17 mouse cellular contexts compared by ENCODE assay signal in the genomic region with DNA sequence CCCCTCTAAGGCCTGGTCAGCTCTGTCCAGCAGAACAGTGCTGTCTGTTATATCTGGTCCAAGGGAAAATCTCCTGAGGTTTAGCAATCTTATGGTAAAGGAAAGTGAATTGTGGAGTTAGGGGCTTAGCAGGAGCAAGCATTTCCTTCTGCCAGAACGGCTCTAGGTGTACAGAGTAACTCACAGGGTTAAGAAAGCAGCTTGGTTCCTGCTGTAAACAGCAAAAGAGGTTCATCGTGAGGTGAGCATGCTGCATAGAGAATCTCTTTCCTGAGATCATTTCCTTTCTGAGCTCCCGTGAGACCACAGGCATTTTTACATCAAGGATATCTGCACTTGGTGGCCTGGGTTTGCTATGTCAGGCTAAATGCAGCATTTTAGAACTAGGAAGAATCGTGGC. TPM values are rescaled to one million over a fixed set of nuclear protein-coding genes. Genes with fewer than 3 reads are reported as not detected.
DNase-seq lines count a peak whose midpoint lies in the region; ATAC-seq and TF ChIP-seq lines count a peak whose summit lies in the region.
"Had no signal": no experiment of that assay in that cellular context is flagged by ENCODE, and none has a peak within 500 bp of the region (broad histone marks: within the 10 kb centered on the region; RNA-seq: fewer than 3 reads in every experiment).

No protein-coding gene starts in this region.

- no peak overlapping the region for H3K27ac ChIP-seq in forebrain, embryonic 11.5 days (ENCODE audit: low read depth, low read length)
- H3K27ac ChIP-seq in forebrain, postnatal 0 days (ENCODE audit: low read depth, low read length) = no peak overlapping the region
- peak overlapping the region; percentile 87 for H3K27ac ChIP-seq in kidney, adult 2 months (ENCODE audit: insufficient read depth, low read depth, low read length)
- peak overlapping the region; percentile 78 for H3K27ac ChIP-seq in brown adipose tissue, adult 24 weeks (replicated peaks; ENCODE audit: low read depth, low read length)
- H3K27ac ChIP-seq in limb, embryonic 14.5 days (replicated peaks; ENCODE audit: low read depth, low read length) = no peak overlapping the region
- H3K27ac ChIP-seq in hindbrain, embryonic 10.5 days = no peak overlapping the region
- H3K27ac ChIP-seq: forebrain, embryonic 10.5 days; layer of hippocampus, adult 2 months; liver, embryonic 12.5 days; midbrain, embryonic 12.5 days had no signal

- 82% methylated on average over 4 of the region's 4 CpGs for WGBS in forebrain, embryonic 11.5 days
- 79% methylated on average over 4 of the region's 4 CpGs for WGBS in forebrain, postnatal 0 days
- WGBS in kidney, adult 2 months = 53% methylated on average over 4 of the region's 4 CpGs
- WGBS in limb, embryonic 14.5 days = 70% methylated on average over 4 of the region's 4 CpGs
- WGBS in hindbrain, embryonic 10.5 days = 82% methylated on average over 4 of the region's 4 CpGs

- no peaks in the 10 kb centered on the region for H3K4me1 ChIP-seq in forebrain, embryonic 11.5 days (replicated peaks; ENCODE audit: control insufficient read depth, insufficient read depth, low read length)
- no peaks in the 10 kb centered on the region for H3K4me1 ChIP-seq in forebrain, postnatal 0 days (ENCODE audit: insufficient read depth)
- H3K4me1 ChIP-seq in kidney, adult 2 months (ENCODE audit: control insufficient read depth, insufficient read depth, low read length) = peaks cover 18% of the 10 kb centered on the region
- H3K4me1 ChIP-seq in brown adipose tissue, adult 24 weeks (ENCODE audit: control insufficient read depth, insufficient read depth, insufficient read length, low read length) = peaks cover 21% of the 10 kb centered on the region
- no peaks in the 10 kb centered on the region for H3K4me1 ChIP-seq in limb, embryonic 14.5 days (ENCODE audit: control insufficient read depth, insufficient read depth, low read length)
- H3K4me1 ChIP-seq in hindbrain, embryonic 10.5 days (replicated peaks) = peaks cover 6% of the 10 kb centered on the region; the same call in 1 of the 2 replicates
- H3K4me1 ChIP-seq: forebrain, embryonic 10.5 days; midbrain, embryonic 12.5 days had no signal

- H3K9ac ChIP-seq in forebrain, embryonic 11.5 days (ENCODE audit: low read length) = no peak overlapping the region
- H3K9ac ChIP-seq in forebrain, postnatal 0 days = no peak overlapping the region
- H3K9ac ChIP-seq in limb, embryonic 14.5 days (ENCODE audit: low read depth, low read length, severe bottlenecking) = no peak overlapping the region
- H3K9ac ChIP-seq: kidney, embryonic 15.5 days; liver, embryonic 12.5 days; midbrain, embryonic 12.5 days had no signal

- no peaks in the 10 kb centered on the region for H3K36me3 ChIP-seq in forebrain, embryonic 11.5 days (ENCODE audit: control insufficient read depth, insufficient read depth, low read length)
- peaks cover 26% of the 10 kb centered on the region for H3K36me3 ChIP-seq in forebrain, postnatal 0 days (ENCODE audit: insufficient read depth)
- no peaks in the 10 kb centered on the region; the same call in 1 of the 2 replicates for H3K36me3 ChIP-seq in kidney, adult 2 months (ENCODE audit: control insufficient read depth, insufficient read depth, low read length)
- peaks cover 33% of the 10 kb centered on the region for H3K36me3 ChIP-seq in limb, embryonic 14.5 days (ENCODE audit: control insufficient read depth, insufficient read depth, low read length)
- peaks cover 33% of the 10 kb centered on the region for H3K36me3 ChIP-seq in hindbrain, embryonic 10.5 days

- no peak overlapping the region for H3K4me3 ChIP-seq in forebrain, embryonic 11.5 days (ENCODE audit: low read depth, low read length)
- H3K4me3 ChIP-seq in forebrain, postnatal 0 days (ENCODE audit: low read depth, low read length) = no peak overlapping the region
- no peak overlapping the region for H3K4me3 ChIP-seq in kidney, adult 2 months (ENCODE audit: insufficient read depth, low read depth, low read length)
- no peak overlapping the region for H3K4me3 ChIP-seq in brown adipose tissue, adult 24 weeks (ENCODE audit: insufficient read depth, low read depth, low read length)
- H3K4me3 ChIP-seq in limb, embryonic 14.5 days (replicated peaks; ENCODE audit: low read length) = no peak overlapping the region
- no peak overlapping the region for H3K4me3 ChIP-seq in hindbrain, embryonic 10.5 days
- H3K4me3 ChIP-seq: forebrain, embryonic 10.5 days; kidney, embryonic 15.5 days; layer of hippocampus, adult 2 months; liver, embryonic 12.5 days; midbrain, embryonic 12.5 days had no signal

- H3K27me3 ChIP-seq in forebrain, embryonic 11.5 days (ENCODE audit: control insufficient read depth, insufficient read depth, low read length) = no peaks in the 10 kb centered on the region
- H3K27me3 ChIP-seq in forebrain, postnatal 0 days (ENCODE audit: insufficient read depth, low read length) = no peaks in the 10 kb centered on the region
- H3K27me3 ChIP-seq in kidney, adult 2 months (replicated peaks; ENCODE audit: control insufficient read depth, insufficient read depth, low read length) = no peaks in the 10 kb centered on the region
- H3K27me3 ChIP-seq in limb, embryonic 14.5 days (ENCODE audit: control insufficient read depth, insufficient read depth, low read length) = no peaks in the 10 kb centered on the region
- H3K27me3 ChIP-seq in hindbrain, embryonic 10.5 days (ENCODE audit: insufficient read depth, poor library complexity, severe bottlenecking) = no peaks in the 10 kb centered on the region
- H3K27me3 ChIP-seq: kidney, embryonic 15.5 days; liver, embryonic 12.5 days; midbrain, embryonic 12.5 days had no signal

- no peak overlapping the region for H3K4me2 ChIP-seq in forebrain, embryonic 11.5 days (ENCODE audit: low read depth, low read length, severe bottlenecking)
- no peak overlapping the region for H3K4me2 ChIP-seq in forebrain, postnatal 0 days (ENCODE audit: low read depth)
- no peak overlapping the region for H3K4me2 ChIP-seq in limb, embryonic 14.5 days (replicated peaks; ENCODE audit: low read depth, low read length, severe bottlenecking)
- H3K4me2 ChIP-seq: kidney, embryonic 15.5 days; liver, embryonic 12.5 days; midbrain, embryonic 12.5 days had no signal

- TF ChIP-seq POLR2A in kidney, adult 2 months (IDR thresholded peaks at IDR 0.05; ENCODE audit: low read depth, low read length) = no peak
- TF ChIP-seq POLR2A in limb, embryonic 14.5 days (IDR thresholded peaks at IDR 0.05; ENCODE audit: borderline replicate concordance, extremely low read depth, insufficient read depth, insufficient read length) = no peak

- peak; percentile 10 for DNase-seq in forebrain, embryonic 11.5 days (ENCODE audit: low spot score)
- no peak for DNase-seq in forebrain, postnatal 0 days
- DNase-seq in kidney, adult 2 months = peak; percentile 27
- no peak for DNase-seq in kidney, adult 9 months
- no peak for DNase-seq in limb, embryonic 14.5 days (ENCODE audit: low spot score)
- DNase-seq in adrenal gland, postnatal 4 days (ENCODE audit: low spot score in 2 of 2) = no peak
- DNase-seq in hindbrain, embryonic 10.5 days (ENCODE audit: low spot score) = no peak
- DNase-seq: adrenal gland, adult 8-10 months; cerebellum, postnatal 14 days; lung, postnatal 10 days; right cerebral cortex, postnatal 14 days had no signal

- no peak for ATAC-seq in forebrain, embryonic 11.5 days (replicated peaks; ENCODE audit: low FRiP score)
- ATAC-seq in forebrain, postnatal 0 days = no peak
- ATAC-seq in limb, embryonic 14.5 days (ENCODE audit: low FRiP score, low read depth) = peak; percentile 57; the same call in 1 of the 2 replicates
- ATAC-seq: liver, embryonic 12.5 days had no signal

- no peak for TF ChIP-seq CTCF in forebrain, postnatal 0 days (IDR thresholded peaks at IDR 0.05; ENCODE audit: low read depth)
- no peak for TF ChIP-seq CTCF in kidney, adult 2 months (conservative IDR thresholded peaks at IDR 0.05; ENCODE audit: insufficient read depth, insufficient read length, low read depth, low read length)

- no peaks in the 10 kb centered on the region for H3K9me3 ChIP-seq in forebrain, embryonic 11.5 days (ENCODE audit: control insufficient read depth, low read length)
- no peaks in the 10 kb centered on the region for H3K9me3 ChIP-seq in forebrain, postnatal 0 days (ENCODE audit: low read length)
- H3K9me3 ChIP-seq in limb, embryonic 14.5 days (ENCODE audit: control insufficient read depth, low read length) = no peaks in the 10 kb centered on the region
- H3K9me3 ChIP-seq in hindbrain, embryonic 10.5 days = no peaks in the 10 kb centered on the region
- H3K9me3 ChIP-seq: forebrain, embryonic 10.5 days; kidney, embryonic 15.5 days; liver, embryonic 12.5 days; midbrain, embryonic 12.5 days had no signal

RNA-seq across cellular contexts. Expression of a gene that starts 21.8 kb away (rescaled TPM):
- 2.5 and 4.2 TPM in 2 replicates for polyA plus RNA-seq in forebrain, embryonic 11.5 days (2014; fragmentation: Nextera tagmentation; extraction: Ambion mirVana)
- total RNA-seq in forebrain, postnatal 0 days (2014; rRNA removed) = 19.5 and 22.5 TPM in 2 replicates
- 9.4 TPM in 2 replicates for polyA plus RNA-seq in forebrain, postnatal 0 days (2015; fragmentation: Nextera tagmentation; extraction: Ambion mirVana)
- 11.4 and 13.3 TPM in 2 replicates for polyA plus RNA-seq in kidney, adult 2 months (2012; rRNA removed)
- 3.8 and 5.0 TPM in 2 replicates for polyA plus RNA-seq in brown adipose tissue, adult 24 weeks (2012; ENCODE audit: insufficient read depth, insufficient read length, missing spikeins)
- 4.7 and 6.4 TPM in 2 replicates for polyA plus RNA-seq in limb, embryonic 14.5 days (2012; rRNA removed)
- polyA plus RNA-seq in limb, embryonic 14.5 days (2014; fragmentation: Nextera tagmentation; extraction: Ambion mirVana) = 3.3 and 4.2 TPM in 2 replicates
- total RNA-seq in adrenal gland, postnatal 4 days (2021) = 1 to 10 TPM; 9.1 to 9.4 TPM
- polyA plus RNA-seq in hindbrain, embryonic 10.5 days (2016; fragmentation: Nextera tagmentation; extraction: Ambion mirVana) = 2.2 and 2.4 TPM in 2 replicates

Comparison
In these comparisons a context has a peak if more than half of its experiments do, and no peak if none do; other contexts are left out.
1. DNase-seq: peak in forebrain, embryonic 11.5 days (single experiment) and kidney, adult 2 months (single experiment); none in forebrain, postnatal 0 days (single experiment), kidney, adult 9 months (single experiment), limb, embryonic 14.5 days (single experiment), adrenal gland, postnatal 4 days (0 of 2) and hindbrain, embryonic 10.5 days (single experiment).
2. H3K27ac ChIP-seq: peak in kidney, adult 2 months (single experiment) and brown adipose tissue, adult 24 weeks (single experiment); none in forebrain, embryonic 11.5 days (single experiment), forebrain, postnatal 0 days (single experiment), limb, embryonic 14.5 days (single experiment) and hindbrain, embryonic 10.5 days (single experiment).